Mouse (Mus musculus) kidney, postnatal 0 days (tissue): ENCODE measurements around the gene Itgb2. TPM values are rescaled to one million over a fixed set of nuclear protein-coding genes. Genes with fewer than 3 reads are reported as not detected.

Experiments used
- ATAC-seq: fragments of 200-750 bp; cut with Nextera tagmentation; replicated peaks from 2 replicates; pipeline ENCODE4 v1.8.0; 2017; ENCODE audit warnings: low read depth, moderate number of reproducible peaks, moderate TSS enrichment, moderate library complexity; ENCODE audit not compliant: low FRiP score
- DNase-seq: peaks from one replicate; pipeline ENCODE4 v3.0.0-alpha.2; 2016; ENCODE audit warnings: low spot score
- H3K27ac ChIP-seq: fragments of 300-500 bp; sonication (generic); 2 replicates; pipeline ENCODE4 v1.5.1; 2014; ENCODE audit warnings: mild to moderate bottlenecking
- H3K27me3 ChIP-seq: fragments of 300-500 bp; sonication (generic); 2 replicates; pipeline ENCODE4 v1.6.1; 2014; ENCODE audit warnings: low read length, mixed read lengths; ENCODE audit not compliant: insufficient read depth
- H3K36me3 ChIP-seq: fragments of 300-500 bp; sonication (generic); 2 replicates; pipeline ENCODE4 v1.6.1; 2014; ENCODE audit warnings: low read length, mixed read lengths; ENCODE audit not compliant: insufficient read depth
- H3K4me1 ChIP-seq: fragments of 300-500 bp; sonication (generic); replicated peaks from 2 replicates; pipeline ENCODE4 v1.6.1; 2014; ENCODE audit warnings: antibody characterized with exemption, low read length, mixed read lengths; ENCODE audit not compliant: insufficient read depth
- H3K4me2 ChIP-seq: fragments of 300-500 bp; sonication (generic); 2 replicates; pipeline ENCODE4 v1.6.1; 2014; ENCODE audit warnings: mild to moderate bottlenecking, low read length, moderate library complexity, mixed read lengths
- H3K4me3 ChIP-seq: fragments of 300-500 bp; sonication (generic); replicated peaks from 2 replicates; pipeline ENCODE4 v1.5.1; 2014; ENCODE audit warnings: low read depth, low read length
- H3K9ac ChIP-seq: fragments of 300-500 bp; sonication (generic); 2 replicates; pipeline ENCODE4 v1.6.1; 2014; ENCODE audit warnings: low read depth, low read length
- H3K9me3 ChIP-seq: fragments of 300-500 bp; sonication (generic); replicated peaks from 2 replicates; pipeline ENCODE4 v1.6.1; 2016; ENCODE audit warnings: low read length, inconsistent platforms, mixed read lengths
- CTCF ChIP-seq: IDR thresholded peaks from 2 replicates; pipeline ENCODE4 v1.5.1; 2016; ENCODE audit warnings: antibody characterized with exemption, low read depth, mild to moderate bottlenecking, moderate library complexity
- WGBS: fragments of 180-500 bp; shearing (Covaris S2); extraction: QIAGEN DNeasy Blood & Tissue Kit; methylation state at CpG from one replicate; pipeline ENCODE4 v1.1.7; 2014; 5-methylcytosine and 5-hydroxymethylcytosine counted together
- polyA plus RNA-seq: library from polyadenylated mRNA; unstranded; fragments of >200 nt; fragmentation: Nextera tagmentation; extraction: Ambion mirVana; gene quantifications from 2 replicates; pipeline ENCODE4 v1.2.1, GENCODE M21; 2015

The Itgb2 gene
- polyA plus RNA-seq, 1 experiment from 2014 or later, result 1.4 TPM

GRCm38 (mm10) chr10:77556631-77557030 lies 26.6 kb downstream of the Itgb2 start:
- Histone ChIP-seq H3K27me3 (no peaks in the 10 kb centered on the region), H3K4me3 (no peak overlapping the region), H3K27ac (no peak overlapping the region), H3K4me1 (no peaks in the 10 kb centered on the region), H3K9ac (no peak overlapping the region), H3K36me3 (no peaks in the 10 kb centered on the region), H3K4me2 (no peak overlapping the region), H3K9me3 (no peaks in the 10 kb centered on the region)
- TF ChIP-seq CTCF, result no peak
- WGBS, result 93% methylated on average over 7 of the region's 7 CpGs
- ATAC-seq (no peak), DNase-seq (no peak)

- Histone ChIP-seq H3K27ac (no peak overlapping the region), H3K9ac (no peak overlapping the region), H3K27me3 (no peaks in the 10 kb centered on the region), H3K9me3 (no peaks in the 10 kb centered on the region), H3K4me2 (no peak overlapping the region), H3K36me3 (no peaks in the 10 kb centered on the region), H3K4me3 (no peak overlapping the region), H3K4me1 (no peaks in the 10 kb centered on the region)
- no peak for ATAC-seq
- no peak for DNase-seq
- 76% methylated on average over 4 of the region's 4 CpGs for WGBS
- TF ChIP-seq CTCF, result peak; percentile 57; the same call in 1 of the 2 replicates
Observed at GRCm38 (mm10) chr10:77557641-77558040, 27.6 kb downstream of the Itgb2 start.

GRCm38 (mm10) chr10:77560090-77560489 lies 30.0 kb downstream of the Itgb2 start:
- H3K4me1 ChIP-seq, result no peaks in the 10 kb centered on the region
- no peak for ATAC-seq
- WGBS, result 84% methylated on average over 11 of the region's 11 CpGs
- no peaks in the 10 kb centered on the region for H3K27me3 ChIP-seq
- no peak overlapping the region for H3K4me3 ChIP-seq
- no peak for TF ChIP-seq CTCF
- H3K4me2 ChIP-seq, result no peak overlapping the region
- no peak for DNase-seq
- no peak overlapping the region for H3K9ac ChIP-seq
- no peak overlapping the region for H3K27ac ChIP-seq
- H3K36me3 ChIP-seq, result no peaks in the 10 kb centered on the region
- no peaks in the 10 kb centered on the region for H3K9me3 ChIP-seq

- no peak overlapping the region for H3K4me3 ChIP-seq
Observed at GRCm38 (mm10) chr10:77560830-77561229, 30.8 kb downstream of the Itgb2 start.

GRCm38 (mm10) chr10:77561508-77561907 lies 31.5 kb downstream of the Itgb2 start:
- no peaks in the 10 kb centered on the region for H3K9me3 ChIP-seq
- H3K4me1 ChIP-seq, result no peaks in the 10 kb centered on the region
- no peak overlapping the region for H3K9ac ChIP-seq
- no peak for ATAC-seq
- no peaks in the 10 kb centered on the region for H3K27me3 ChIP-seq
- TF ChIP-seq CTCF, result no peak
- no peak overlapping the region for H3K27ac ChIP-seq
- H3K4me3 ChIP-seq, result no peak overlapping the region
- no peak for DNase-seq
- no peaks in the 10 kb centered on the region for H3K36me3 ChIP-seq
- no peak overlapping the region for H3K4me2 ChIP-seq
- WGBS, result 68% methylated on average over 2 of the region's 2 CpGs

More at GRCm38 (mm10) chr10:77560830-77561229, 30.8 kb downstream of the Itgb2 start:
- no peaks in the 10 kb centered on the region for H3K4me1 ChIP-seq
- H3K27ac ChIP-seq, result no peak overlapping the region
- no peaks in the 10 kb centered on the region for H3K9me3 ChIP-seq
- WGBS, result 84% methylated on average over 9 of the region's 9 CpGs
- TF ChIP-seq CTCF, result no peak
- no peak overlapping the region for H3K9ac ChIP-seq
- no peak overlapping the region for H3K4me2 ChIP-seq
- no peaks in the 10 kb centered on the region for H3K36me3 ChIP-seq
- no peaks in the 10 kb centered on the region for H3K27me3 ChIP-seq
- ATAC-seq, result no peak
- no peak for DNase-seq

GRCm38 (mm10) chr10:77565005-77565404 lies 35.0 kb downstream of the Itgb2 start:
- H3K36me3 ChIP-seq, result no peaks in the 10 kb centered on the region

GRCm38 (mm10) chr10:77566651-77567050 lies 36.6 kb downstream of the Itgb2 start:
- 29% methylated on average over 8 of the region's 8 CpGs for WGBS
- DNase-seq, result peak; percentile 82
- no peaks in the 10 kb centered on the region for H3K9me3 ChIP-seq
- H3K27me3 ChIP-seq, result no peaks in the 10 kb centered on the region
- no peaks in the 10 kb centered on the region for H3K4me1 ChIP-seq
- no peak overlapping the region for H3K27ac ChIP-seq
- H3K9ac ChIP-seq, result no peak overlapping the region
- H3K4me3 ChIP-seq, result no peak overlapping the region
- H3K36me3 ChIP-seq, result no peaks in the 10 kb centered on the region
- TF ChIP-seq CTCF, result peak; percentile 83
- peak; percentile 50 for ATAC-seq
- no peak overlapping the region for H3K4me2 ChIP-seq

More at GRCm38 (mm10) chr10:77565005-77565404, 35.0 kb downstream of the Itgb2 start:
- Histone ChIP-seq H3K27me3 (no peaks in the 10 kb centered on the region), H3K4me2 (no peak overlapping the region), H3K27ac (no peak overlapping the region), H3K9me3 (no peaks in the 10 kb centered on the region), H3K9ac (no peak overlapping the region), H3K4me1 (no peaks in the 10 kb centered on the region), H3K4me3 (no peak overlapping the region)
- 80% methylated on average over 8 of the region's 8 CpGs for WGBS
- no peak for DNase-seq
- TF ChIP-seq CTCF, result no peak
- ATAC-seq, result no peak
